Mouse (Mus musculus) mouse trophoblast stem cell (cell line): ENCODE results near the gene Taf7l.

Experiments used
- in situ Hi-C, 2 experiments: fragments of 300-500 bp; cut with MseI, MboI; formaldehyde crosslinking; loops; 2 replicates in 1 of 2; 3 replicates in 1 of 2; pipeline ENCODE4 v1.15.1; 2025

Gene Taf7l

GRCm38 (mm10) chrX:134476290-134476689 lies at the start of gene Taf7l:
Gene Taf7l (minus strand): TSS chrX:134476490.
- in situ Hi-C loops: no loop called here

- in situ Hi-C loops: no loop called here
These were observed 49.0 kb upstream of the Taf7l start for GRCm38 (mm10) chrX:134525260-134525659.

DNA sequence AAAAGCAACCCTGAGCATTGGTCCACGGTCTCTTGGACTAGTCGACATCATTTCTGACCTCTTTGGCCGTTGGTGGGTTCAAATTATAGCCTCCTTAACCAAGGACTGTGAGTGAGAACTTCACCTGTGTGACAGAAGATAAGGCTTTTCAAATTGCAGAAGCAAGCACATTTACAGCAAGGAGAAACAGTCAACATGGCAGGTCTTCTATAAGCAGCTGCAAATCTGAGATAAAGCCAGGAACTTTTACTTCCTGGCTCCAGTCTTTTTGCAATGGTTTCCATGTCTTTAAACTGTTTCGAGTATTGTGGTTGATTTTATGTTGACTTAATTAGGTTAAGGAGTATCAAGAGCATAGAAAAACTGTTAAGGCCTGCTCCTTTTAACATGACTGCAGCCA lies 47.5 kb upstream of the Taf7l start:
- in situ Hi-C loops: no loop called here

- in situ Hi-C loops: no loop called here
These were observed 33.2 kb upstream of the Taf7l start for GRCm38 (mm10) chrX:134509473-134509872.

- in situ Hi-C loops: no loop called here
These were observed 31.7 kb upstream of the Taf7l start for GRCm38 (mm10) chrX:134507977-134508376.

- in situ Hi-C loops: no loop called here
These were observed 24.4 kb upstream of the Taf7l start for GRCm38 (mm10) chrX:134500651-134501050.

DNA sequence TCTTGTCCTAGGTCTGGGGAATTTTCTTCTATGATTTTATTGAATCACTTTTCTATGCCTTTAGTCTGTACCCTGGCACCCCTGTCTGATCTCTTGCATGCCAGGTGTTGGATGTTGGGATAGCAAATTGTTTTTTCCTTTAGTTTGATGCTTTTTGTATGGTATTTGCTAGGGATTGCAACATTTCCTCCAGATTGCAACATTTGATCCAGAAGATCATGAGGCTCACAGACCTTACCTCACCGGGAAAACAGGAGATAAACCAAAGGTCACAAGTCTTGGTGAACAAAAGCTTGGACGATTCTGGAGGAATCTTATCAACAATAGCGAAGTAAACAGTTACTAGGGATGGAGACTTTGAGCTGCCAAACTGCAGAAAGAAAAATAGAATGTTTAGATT lies 5.4 kb upstream of the Taf7l start:
- in situ Hi-C loops: no loop called here

DNA sequence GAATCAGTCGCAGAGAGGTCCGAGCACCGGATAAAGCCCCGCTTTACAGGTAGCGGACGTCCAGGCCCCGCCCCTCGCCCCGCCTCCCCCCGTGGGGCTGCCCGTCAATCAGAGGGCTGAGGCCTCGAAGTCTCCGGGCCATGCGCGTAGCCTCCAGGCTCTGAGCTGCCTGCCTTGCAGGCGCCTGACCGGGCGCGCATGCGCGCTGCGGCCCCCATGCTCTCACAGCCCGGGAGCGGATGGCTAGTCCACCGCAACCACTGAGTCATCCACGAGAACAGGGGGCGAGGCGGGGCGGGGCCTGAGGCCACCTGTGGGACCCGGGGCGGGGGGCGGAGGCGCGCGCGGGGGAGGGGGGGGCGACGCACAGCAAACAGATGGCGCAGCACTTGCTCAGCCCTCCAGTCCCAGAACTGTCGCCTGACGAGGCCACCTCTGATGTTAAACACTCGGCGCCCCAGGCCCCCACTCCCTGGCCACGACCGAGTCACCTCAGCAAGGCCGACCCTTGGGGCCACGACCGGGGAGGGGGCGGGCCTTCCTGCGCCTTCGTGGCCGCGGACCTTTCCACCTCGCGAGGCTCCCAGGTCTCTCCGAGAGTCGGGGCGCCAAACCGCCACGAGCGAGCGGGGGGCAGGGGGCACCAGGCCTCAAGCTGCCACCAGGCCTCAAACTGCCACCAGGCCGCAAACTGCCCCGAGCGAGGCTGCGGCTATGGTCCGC lies 1.1 kb downstream of the Taf7l start:
- in situ Hi-C loops: no loop called here

- in situ Hi-C loops: no loop called here
These were observed 49.0 kb downstream of the Taf7l start for GRCm38 (mm10) chrX:134427307-134427706.

DNA sequence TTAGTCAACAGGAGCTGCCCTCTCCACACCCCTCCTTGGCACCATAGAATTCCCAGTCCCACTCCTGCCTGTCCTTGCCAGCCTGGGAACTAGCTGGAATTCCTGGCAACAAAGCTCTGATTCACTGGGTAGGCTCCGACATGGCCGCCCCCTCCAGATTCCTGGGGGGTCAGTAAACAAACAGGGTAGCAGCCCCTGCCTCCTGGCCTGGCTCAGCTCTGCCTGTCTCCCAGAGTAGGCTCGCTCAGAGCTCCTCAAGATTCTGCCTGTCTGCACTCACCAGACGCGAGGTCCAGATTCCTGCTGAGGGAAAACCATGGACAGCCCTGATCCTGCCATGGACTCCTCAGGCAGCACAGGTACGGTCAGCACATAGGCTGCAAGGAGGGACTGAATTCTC lies 49.5 kb downstream of the Taf7l start:
- in situ Hi-C loops: no loop called here

- in situ Hi-C loops: no loop called here
These were observed 50.5 kb downstream of the Taf7l start for GRCm38 (mm10) chrX:134425798-134426197.

GRCm38 (mm10) chrX:134424263-134424662 lies 52.0 kb downstream of the Taf7l start:
- in situ Hi-C loops: no loop called here

GRCm38 (mm10) chrX:134420097-134420496 lies 56.2 kb downstream of the Taf7l start:
- in situ Hi-C loops: no loop called here

DNA sequence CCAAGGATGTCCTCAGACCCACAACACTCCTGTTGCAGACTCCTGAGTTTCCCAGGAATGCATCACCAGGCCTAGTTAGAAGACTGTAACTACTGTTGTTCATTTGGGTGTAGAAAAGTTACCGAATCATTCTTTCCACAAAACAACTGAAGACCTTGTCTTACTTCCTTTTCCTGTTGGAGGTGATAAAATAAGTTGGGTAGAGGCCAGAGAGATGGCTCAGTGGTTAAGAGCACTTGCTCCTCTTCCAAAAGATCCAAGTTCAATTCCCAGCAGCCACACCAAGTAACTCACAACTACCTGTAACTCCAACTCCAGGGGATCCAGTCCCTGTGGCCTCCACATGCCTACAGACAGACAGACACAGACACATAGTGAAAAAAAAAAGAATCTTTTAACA lies 64.2 kb downstream of the Taf7l start:
- in situ Hi-C loops: no loop called here
